Comparison of ENCODE assay signal across 9 mouse cellular contexts in the genomic region with DNA sequence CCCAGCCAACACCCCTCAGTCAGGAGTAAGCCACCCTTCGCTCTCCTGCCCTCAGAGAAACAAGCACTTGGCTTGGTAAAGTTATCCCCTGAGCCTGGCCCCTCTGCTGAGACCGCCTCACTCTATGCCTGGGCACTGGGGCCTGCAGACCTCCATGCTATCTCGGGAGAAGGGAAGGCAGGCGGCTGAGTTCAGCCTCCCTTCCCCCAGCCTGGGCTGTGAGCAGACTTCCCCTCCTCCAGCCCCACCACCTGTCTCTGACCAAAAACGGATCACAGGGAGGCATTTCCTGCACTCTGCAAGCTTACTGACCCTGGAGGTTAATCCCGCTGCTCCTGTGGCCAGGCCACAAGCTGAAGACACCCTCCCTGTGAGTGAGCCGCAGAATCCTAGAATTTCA.
DNase-seq lines count a peak whose midpoint lies in the region; ATAC-seq lines count a peak whose summit lies in the region.
"Had no signal": no experiment of that assay in that cellular context is flagged by ENCODE, and none has a peak within 500 bp of the region (broad histone marks: within the 10 kb centered on the region; RNA-seq: fewer than 3 reads in every experiment).

No protein-coding gene starts in this region.

- H3K27me3 ChIP-seq in heart, embryonic 12.5 days (replicated peaks), result no peaks in the 10 kb centered on the region
- H3K27me3 ChIP-seq in midbrain, embryonic 13.5 days, result no peaks in the 10 kb centered on the region
- H3K27me3 ChIP-seq: neural tube, embryonic 12.5 days had no signal

- intact Hi-C loops in heart, postnatal 14 days (cut with DNase I), result no loop called here

- peak overlapping the region; percentile 33 for H3K4me2 ChIP-seq in heart, embryonic 12.5 days
- no peak overlapping the region for H3K4me2 ChIP-seq in midbrain, embryonic 13.5 days (replicated peaks)
- H3K4me2 ChIP-seq: neural tube, embryonic 12.5 days had no signal

- peak overlapping the region; percentile 24 for H3K9ac ChIP-seq in heart, embryonic 12.5 days
- no peak overlapping the region for H3K9ac ChIP-seq in midbrain, embryonic 13.5 days (replicated peaks)
- H3K9ac ChIP-seq: neural tube, embryonic 12.5 days had no signal

- H3K27ac ChIP-seq in heart, embryonic 12.5 days (ENCODE audit: poor library complexity, severe bottlenecking), result peak overlapping the region; percentile 89
- peak overlapping the region; percentile 41; the same call in 1 of the 2 replicates for H3K27ac ChIP-seq in midbrain, embryonic 13.5 days
- H3K27ac ChIP-seq: neural tube, embryonic 12.5 days had no signal

- peaks cover 21% of the 10 kb centered on the region; the same call in 1 of the 2 replicates for H3K36me3 ChIP-seq in heart, embryonic 12.5 days
- no peaks in the 10 kb centered on the region for H3K36me3 ChIP-seq in midbrain, embryonic 13.5 days
- H3K36me3 ChIP-seq: neural tube, embryonic 12.5 days had no signal

- peak; percentile 80 for ATAC-seq in heart, embryonic 12.5 days (ENCODE audit: insufficient number of reproducible peaks, low FRiP score)
- ATAC-seq in midbrain, embryonic 13.5 days, result no peak

- no peak overlapping the region for H3K4me3 ChIP-seq in heart, embryonic 12.5 days
- H3K4me3 ChIP-seq in midbrain, embryonic 13.5 days (replicated peaks), result no peak overlapping the region
- H3K4me3 ChIP-seq: neural tube, embryonic 12.5 days had no signal

- H3K4me1 ChIP-seq in heart, embryonic 12.5 days (replicated peaks), result peaks cover 50% of the 10 kb centered on the region
- H3K4me1 ChIP-seq in midbrain, embryonic 13.5 days (replicated peaks), result peaks cover 27% of the 10 kb centered on the region

- no peak for DNase-seq in heart, postnatal 14 days
- peak; percentile 80 for DNase-seq in cerebellum, adult 9-10 months
- DNase-seq in heart, postnatal 4 days, result peak; percentile 58
- no peak for DNase-seq in right cerebral cortex, postnatal 14 days
- no peak for DNase-seq in right cerebral cortex, adult 2 months (ENCODE audit: low spot score in 2 of 2)
- DNase-seq in adrenal gland, adult 8-10 months, result no peak

- no peaks in the 10 kb centered on the region for H3K9me3 ChIP-seq in heart, embryonic 12.5 days (replicated peaks)
- no peaks in the 10 kb centered on the region for H3K9me3 ChIP-seq in midbrain, embryonic 13.5 days
- H3K9me3 ChIP-seq: neural tube, embryonic 12.5 days had no signal

- 5% methylated on average over 7 of the region's 7 CpGs for WGBS in heart, embryonic 12.5 days
- WGBS in midbrain, embryonic 13.5 days, result 8% methylated on average over 7 of the region's 7 CpGs

Comparison
In these comparisons a context has a peak if more than half of its experiments do, and no peak if none do; other contexts are left out.
1. DNase-seq: peak in cerebellum, adult 9-10 months (single experiment) and heart, postnatal 4 days (single experiment); none in heart, postnatal 14 days (0 of 2), right cerebral cortex, postnatal 14 days (single experiment), right cerebral cortex, adult 2 months (0 of 2) and adrenal gland, adult 8-10 months (single experiment).